Mouse (Mus musculus) urinary bladder, postnatal 36 days (tissue): ENCODE data around the gene Nisch.

Experiments used
- DNase-seq, 2 experiments: peaks; one replicate each; pipeline ENCODE4 v3.0.0; 2022; ENCODE audit warnings: low spot score in 2 of 2, mixed read lengths in 1 of 2

Nisch gene

GRCm38 (mm10) chr14:31191936-31192335 is 24.8 kb downstream of the Nisch start:
- DNase-seq: no peak

- DNase-seq: no peak
These were observed 27.4 kb downstream of the Nisch start for GRCm38 (mm10) chr14:31189348-31189747.

GRCm38 (mm10) chr14:31188771-31189181 is 28.0 kb downstream of the Nisch start:
- no peak for DNase-seq

- DNase-seq: no peak
These were observed 30.1 kb downstream of the Nisch start for GRCm38 (mm10) chr14:31186656-31187055.

DNA sequence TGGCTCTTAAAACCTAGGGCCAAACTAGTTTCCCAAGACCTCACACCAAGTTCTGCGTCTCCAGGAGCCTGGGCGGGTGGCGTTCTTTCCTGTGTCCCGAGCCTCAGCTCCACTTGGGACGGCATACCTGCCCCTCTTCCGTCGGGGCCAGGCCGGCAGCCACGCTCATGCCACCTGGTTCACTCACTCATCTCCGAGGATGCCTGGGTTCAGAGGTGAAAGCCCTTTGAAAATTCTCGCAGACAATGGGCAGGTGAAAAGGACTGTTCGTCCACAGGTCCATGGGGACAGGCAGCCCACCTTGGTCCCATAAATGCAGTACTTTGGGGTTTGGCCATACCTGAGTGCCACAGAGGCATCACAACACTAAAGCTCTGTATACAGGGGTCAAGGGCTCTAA is 32.6 kb downstream of the Nisch start:
- DNase-seq: no peak

DNA sequence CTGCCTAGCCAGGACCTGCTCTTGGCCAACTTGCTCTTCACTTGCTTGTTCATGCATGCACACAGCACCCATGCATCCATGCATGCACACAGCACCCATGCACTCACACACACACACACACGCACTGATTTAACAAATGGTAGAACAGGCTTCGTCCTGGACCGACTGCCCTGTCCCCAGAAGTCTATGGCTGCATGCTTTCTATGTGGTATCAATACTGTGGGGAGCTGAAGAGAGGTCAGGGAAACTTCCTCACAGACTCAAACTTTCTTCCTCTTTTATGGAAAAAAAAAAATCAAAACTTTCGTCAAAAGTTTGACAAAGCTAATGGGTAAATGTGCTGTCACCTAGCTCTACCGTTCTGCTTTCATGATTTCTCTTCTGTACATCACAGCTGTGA is 33.2 kb downstream of the Nisch start:
- no peak for DNase-seq

GRCm38 (mm10) chr14:31182786-31183290 is 33.9 kb downstream of the Nisch start:
- no peak for DNase-seq

DNA sequence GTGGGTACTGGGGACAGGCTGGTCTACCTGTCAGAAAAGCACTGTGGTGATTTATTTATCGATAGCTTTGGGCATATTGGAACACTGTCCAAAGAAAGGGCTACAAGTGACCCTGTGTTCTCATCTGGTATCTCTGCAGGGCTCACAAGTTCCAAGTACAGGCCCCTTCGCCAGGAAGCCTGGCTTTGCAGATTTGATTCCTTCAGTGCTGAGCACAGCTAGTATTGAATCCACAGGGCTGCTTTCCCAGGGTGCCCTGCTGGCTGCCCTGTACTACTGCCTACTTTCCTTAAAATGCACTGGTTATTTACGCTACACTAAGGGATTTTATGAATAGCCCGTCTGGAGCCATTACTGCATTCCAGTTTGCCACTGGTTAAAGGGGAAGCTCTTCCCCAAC is 35.2 kb downstream of the Nisch start:
- no peak for DNase-seq

GRCm38 (mm10) chr14:31179677-31180365 is 36.9 kb downstream of the Nisch start:
- DNase-seq: no peak

- DNase-seq: no peak
These were observed 39.0 kb downstream of the Nisch start for GRCm38 (mm10) chr14:31177715-31178114.

- no peak for DNase-seq
These were observed 39.5 kb downstream of the Nisch start for GRCm38 (mm10) chr14:31177287-31177686.

DNA sequence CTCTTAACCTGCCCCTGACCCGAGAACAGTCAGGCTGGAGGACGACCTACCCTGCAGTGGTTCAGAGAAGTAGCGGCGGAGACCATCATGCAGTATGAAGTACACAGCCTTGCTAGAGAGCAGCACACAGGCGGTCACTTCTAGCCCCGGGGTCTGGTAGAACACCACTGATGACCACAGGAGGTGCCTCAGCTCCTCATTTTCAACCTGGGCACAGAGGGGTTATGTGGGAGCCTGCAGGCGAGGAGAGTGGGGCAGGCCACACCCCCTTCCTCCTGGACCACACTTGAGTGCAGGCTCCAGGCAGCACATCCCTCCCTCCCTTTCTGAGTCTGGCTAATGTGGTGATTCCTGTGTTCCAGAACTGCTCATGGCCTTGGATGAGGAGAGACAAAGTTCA is 43.2 kb downstream of the Nisch start:
- DNase-seq: no peak

- DNase-seq: no peak
These were observed 43.8 kb downstream of the Nisch start for GRCm38 (mm10) chr14:31172781-31173455.

DNA sequence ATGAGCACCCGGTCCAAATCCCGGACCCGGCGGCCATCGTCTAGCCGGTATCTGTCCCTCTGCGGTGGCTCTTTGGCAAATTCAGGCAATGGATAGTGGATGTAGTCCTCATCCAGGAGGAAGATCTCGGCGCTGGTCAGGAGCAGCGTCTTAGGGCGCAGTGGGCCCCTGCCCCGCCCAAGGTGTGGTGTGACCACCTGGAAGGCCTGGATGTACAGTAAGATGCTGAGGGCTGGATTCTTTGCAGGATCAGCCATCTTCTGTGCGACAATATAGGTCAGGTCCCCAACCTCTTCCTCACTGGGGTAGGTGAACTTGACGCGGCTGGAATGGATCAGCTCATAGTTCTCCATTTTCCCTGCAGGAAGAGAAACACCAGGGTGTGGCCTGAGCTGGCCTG is 44.9 kb downstream of the Nisch start:
- DNase-seq: no peak

- no peak for DNase-seq
These were observed 45.4 kb downstream of the Nisch start for GRCm38 (mm10) chr14:31171386-31171785.

DNA sequence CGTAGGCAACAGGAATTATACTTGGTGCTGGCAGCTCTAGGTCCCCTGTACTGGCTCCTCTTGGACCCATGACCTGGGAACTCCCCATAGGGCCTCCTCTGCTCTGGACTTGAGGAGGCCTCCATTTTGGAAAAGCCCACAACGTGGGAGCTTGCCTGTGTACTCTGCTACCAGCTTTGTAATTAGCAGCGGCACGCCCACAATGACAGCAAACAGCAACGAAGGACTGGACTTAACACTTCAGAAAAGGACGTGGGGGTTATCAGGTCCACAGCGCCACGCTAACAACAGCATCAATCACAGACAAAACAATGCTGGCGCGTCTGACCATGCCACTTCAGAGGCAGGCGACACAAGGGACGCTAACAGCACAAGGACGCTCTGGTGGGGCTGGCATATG is 45.8 kb downstream of the Nisch start:
- no peak for DNase-seq

DNA sequence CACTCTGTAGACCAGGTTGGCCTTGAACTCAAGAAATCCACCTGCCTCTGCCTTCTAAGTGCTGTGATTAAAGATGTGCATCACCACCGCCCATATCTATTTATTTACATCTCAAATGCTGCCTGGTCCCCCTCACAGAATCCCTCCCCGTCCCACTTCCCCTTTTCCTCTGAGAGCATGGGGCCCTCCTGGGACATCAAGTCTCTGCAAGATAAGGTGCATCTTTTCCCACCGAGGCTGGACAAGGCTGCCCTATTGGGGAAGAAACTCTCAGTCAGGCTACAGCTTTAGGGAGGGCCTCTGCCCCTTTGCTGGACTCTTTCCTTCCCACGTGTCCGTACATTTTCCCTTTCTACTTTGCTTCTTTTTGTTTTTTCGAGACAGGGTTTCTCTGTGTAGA is 47.2 kb downstream of the Nisch start:
- DNase-seq: no peak

GRCm38 (mm10) chr14:31168425-31168824 is 48.3 kb downstream of the Nisch start, which contains the start of gene Stab1:
TSS of gene Stab1 (minus strand) at chr14:31168641.
- no peak for DNase-seq

DNA sequence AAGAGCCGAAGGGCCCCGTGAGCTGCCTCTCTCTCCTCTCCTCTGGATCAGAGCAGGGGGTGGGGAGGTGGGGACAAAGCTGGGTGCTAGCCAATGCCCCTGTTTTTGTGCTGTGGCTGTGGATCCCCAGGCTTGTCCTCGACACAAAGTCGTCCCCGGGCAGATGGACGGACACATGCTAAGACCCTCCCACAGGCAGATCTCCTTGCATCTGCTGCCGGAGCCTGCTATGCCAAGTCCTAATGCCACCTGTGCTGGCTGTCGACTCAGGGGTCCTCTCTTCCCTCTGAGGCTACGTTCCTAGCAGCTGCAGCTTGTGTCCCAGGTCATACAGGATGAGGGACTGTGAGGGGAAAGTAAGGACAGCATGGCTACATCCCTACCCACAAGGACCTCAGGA is 49.9 kb downstream of the Nisch start:
- no peak for DNase-seq

DNA sequence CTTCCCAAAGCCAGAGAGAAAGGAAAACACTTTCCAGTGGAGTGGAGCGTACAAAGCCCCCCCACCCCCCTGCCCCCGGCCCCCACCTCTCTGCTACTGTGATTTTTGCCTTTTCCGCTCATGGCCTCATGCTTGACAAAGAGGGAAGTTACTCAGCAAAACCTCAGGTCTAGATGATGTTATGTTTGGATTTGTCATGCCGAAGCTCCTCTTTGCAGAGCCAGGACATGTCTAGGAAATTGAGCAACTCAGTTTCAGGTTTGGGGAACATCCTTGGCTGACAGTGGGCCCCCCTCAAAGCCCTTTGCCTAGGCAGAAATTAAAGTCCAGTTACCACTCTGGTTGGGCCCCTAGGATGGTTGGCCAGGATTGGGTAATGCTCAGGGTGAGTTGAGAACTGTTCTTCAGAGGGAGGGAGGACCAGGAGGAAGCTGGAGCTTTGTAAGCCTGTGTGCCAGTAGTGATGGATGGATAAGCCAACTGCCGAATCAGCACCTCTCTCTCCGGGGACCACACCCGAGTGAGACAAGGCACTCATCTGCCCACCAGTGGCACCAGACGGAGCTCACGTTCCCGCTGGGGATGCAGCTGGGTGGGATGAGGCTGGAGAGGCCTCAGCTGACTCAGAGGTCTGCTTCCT is 50.6 kb downstream of the Nisch start:
- no peak for DNase-seq

DNA sequence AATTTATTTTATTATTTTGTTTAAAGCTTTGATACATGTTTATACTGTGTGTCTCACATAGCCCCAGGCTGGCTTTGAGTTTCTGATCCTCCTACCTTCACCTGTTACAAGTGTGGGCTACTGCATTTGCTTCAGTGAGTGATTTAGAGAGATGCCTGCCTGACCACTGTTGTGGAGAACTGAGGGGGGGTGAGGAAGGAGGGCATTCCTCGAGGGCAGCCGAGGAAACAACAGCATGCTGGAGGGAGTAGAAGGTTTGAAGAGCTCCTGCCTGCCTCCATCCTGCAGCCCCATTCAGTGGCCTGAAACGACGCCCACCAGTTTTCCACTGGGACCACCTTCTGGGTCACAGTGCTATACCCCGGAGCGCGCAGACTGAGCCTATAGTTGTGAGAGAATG is 51.3 kb downstream of the Nisch start:
- DNase-seq: no peak

- DNase-seq: no peak
These were observed 51.7 kb downstream of the Nisch start for GRCm38 (mm10) chr14:31165010-31165409.

DNA sequence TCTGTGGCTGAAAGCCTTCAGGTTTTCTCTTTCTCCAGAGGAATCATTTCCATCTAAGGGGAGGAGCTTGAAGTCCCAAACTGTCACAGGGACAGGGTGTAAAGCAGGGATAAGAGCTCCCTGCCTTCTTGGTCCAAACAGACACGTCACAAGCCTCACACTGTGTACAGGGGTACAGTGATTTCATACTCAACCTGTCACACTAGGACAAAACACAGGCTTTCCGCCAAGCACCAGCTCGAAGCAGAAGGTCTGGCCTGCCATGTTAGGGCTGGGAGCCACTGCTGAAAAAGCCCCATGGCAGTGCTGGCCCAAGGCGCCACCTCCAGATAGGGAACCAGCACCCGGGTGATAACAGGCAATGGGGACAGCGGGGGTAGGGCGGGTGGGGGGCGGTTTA is 52.7 kb downstream of the Nisch start:
- no peak for DNase-seq
